Mouse (Mus musculus): ENCODE results near the gene Casp1. TPM values are rescaled to one million over a fixed set of nuclear protein-coding genes. Genes with fewer than 3 reads are reported as not detected.

Gene Casp1
- polyA plus RNA-seq, 1 experiment = not detected

- no peak for TF ChIP-seq GATA1 (IDR thresholded peaks at IDR 0.05; ENCODE audit: low read length)
Observed at GRCm38 (mm10) chr9:5344090-5344489, 45.8 kb downstream of the Casp1 start.

- TF ChIP-seq GATA1 (IDR thresholded peaks at IDR 0.05; ENCODE audit: low read length) = no peak
Observed at GRCm38 (mm10) chr9:5345291-5345898, 47.1 kb downstream of the Casp1 start, which contains the start of gene Casp12. Gene Casp12, plus strand, starts transcription at chr9:5345430.

- TF ChIP-seq GATA1 (IDR thresholded peaks at IDR 0.05; ENCODE audit: low read length) = no peak
Observed at GRCm38 (mm10) chr9:5347381-5347780, 49.1 kb downstream of the Casp1 start.

GRCm38 (mm10) chr9:5353673-5354072 is 55.4 kb downstream of the Casp1 start:
- TF ChIP-seq GATA1 (IDR thresholded peaks at IDR 0.05; ENCODE audit: low read length) = no peak

GRCm38 (mm10) chr9:5356801-5357200 is 58.5 kb downstream of the Casp1 start:
- TF ChIP-seq GATA1 (IDR thresholded peaks at IDR 0.05; ENCODE audit: low read length) = no peak

Other genes with a start within 250 kb of the Casp1 start
- gene Casp4, start 10.3 kb downstream of the Casp1 start, polyA plus RNA-seq (2012) = not detected in 2 replicates
- not detected in 2 replicates for gene Casp12, start 46.9 kb downstream of the Casp1 start, polyA plus RNA-seq (2012)